Mouse (Mus musculus) gastrocnemius, adult 2 months (tissue): ENCODE measurements at regions not wholly inside any gene's neighbourhood (a gene's known extent, or its start where the extent isn't known, plus 50 kb on each side); places are given as distances from the start of the nearest gene placed in this dataset.
A peak's percentile ranks its signal among the peaks of the same experiment; 100 is the strongest.

ENCODE experiments used
- DNase-seq: peaks from one replicate; pipeline ENCODE4 v3.0.0; 2022
- H3K27ac ChIP-seq: fragments of 200-600 bp; 2 replicates; pipeline ENCODE4 v1.8.1; 2022; ENCODE audit warnings: mild to moderate bottlenecking
- H3K4me3 ChIP-seq: fragments of 200-600 bp; 2 replicates; pipeline ENCODE4 v1.8.1; 2022; ENCODE audit warnings: mild to moderate bottlenecking, moderate library complexity
- CTCF ChIP-seq: fragments of 200-600 bp; IDR thresholded peaks from 2 replicates; pipeline ENCODE4 v1.8.1; 2022; ENCODE audit warnings: antibody characterized with exemption, mild to moderate bottlenecking, moderate library complexity
- intact Hi-C: fragments of 180-260 bp; cut with DNase I; formaldehyde crosslinking; loops from one replicate; pipeline ENCODE4 v1.15.1; 2025

DNA sequence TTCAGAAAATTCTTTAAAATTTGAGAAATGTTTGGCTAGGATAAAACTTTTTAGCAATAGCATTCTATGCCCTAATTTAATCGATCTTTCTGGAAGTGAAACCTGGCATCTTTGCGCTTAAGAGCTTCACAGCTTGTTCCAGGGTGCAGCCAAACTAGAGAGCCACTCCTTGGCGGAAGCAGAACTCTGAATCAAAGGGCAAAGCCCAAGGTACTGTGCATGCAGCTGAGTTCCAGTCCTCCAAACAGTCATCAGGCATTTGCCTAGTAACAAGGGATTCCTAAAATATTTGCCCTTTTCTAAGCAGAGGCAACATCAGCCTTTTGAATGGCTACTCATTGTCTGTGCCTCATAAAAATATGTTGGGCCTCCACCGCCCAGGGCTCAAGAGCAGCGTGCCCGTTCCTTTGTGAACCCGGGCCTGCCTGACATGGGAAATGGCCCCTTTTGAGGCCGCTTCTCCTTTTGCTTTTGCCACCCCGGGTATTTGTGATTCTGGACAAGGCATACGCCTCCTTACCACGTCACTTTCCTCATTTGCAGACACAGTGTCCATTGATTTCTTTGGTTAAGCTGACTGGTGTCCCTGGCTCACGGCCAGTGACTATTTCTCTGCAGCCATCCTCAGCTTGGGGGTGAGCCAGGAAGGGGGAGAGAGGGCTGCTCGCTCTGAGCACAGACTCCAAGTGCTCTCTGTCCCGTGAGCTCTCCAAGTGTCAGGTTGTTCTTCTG lies 402.2 kb upstream of the Smim15 start:
- 0 out of 2 replicates have a peak overlapping the region, but pooled peaks have one; percentile 12 for H3K27ac ChIP-seq
- intact Hi-C loops = no loop called here
- peak; percentile 25 for DNase-seq
- TF ChIP-seq CTCF = no peak
- no peak overlapping the region for H3K4me3 ChIP-seq

DNA sequence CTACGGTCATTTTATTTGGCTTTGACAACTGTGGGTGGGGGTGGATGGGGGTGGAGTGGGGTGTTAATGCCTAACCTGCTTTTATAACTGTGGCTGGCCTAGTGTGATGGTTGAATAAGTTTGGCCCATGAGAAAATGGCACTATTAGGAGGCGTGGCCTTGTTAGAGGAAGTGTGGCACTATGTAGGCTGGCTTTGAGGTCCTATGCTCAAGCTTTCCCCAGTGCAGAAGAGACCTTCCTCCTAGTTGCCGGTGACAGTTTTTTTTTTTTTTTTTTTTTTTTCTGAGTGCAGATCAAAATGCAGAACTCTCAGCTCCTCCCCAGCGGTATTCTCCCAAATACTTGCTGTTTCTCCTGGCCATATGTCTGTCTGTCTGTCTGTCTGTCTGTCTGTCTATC lies 404.6 kb upstream of the Smim15 start:
- no peak overlapping the region for H3K4me3 ChIP-seq
- no peak overlapping the region for H3K27ac ChIP-seq
- TF ChIP-seq CTCF = no peak
- intact Hi-C loops = no loop called here
- DNase-seq = no peak

DNA sequence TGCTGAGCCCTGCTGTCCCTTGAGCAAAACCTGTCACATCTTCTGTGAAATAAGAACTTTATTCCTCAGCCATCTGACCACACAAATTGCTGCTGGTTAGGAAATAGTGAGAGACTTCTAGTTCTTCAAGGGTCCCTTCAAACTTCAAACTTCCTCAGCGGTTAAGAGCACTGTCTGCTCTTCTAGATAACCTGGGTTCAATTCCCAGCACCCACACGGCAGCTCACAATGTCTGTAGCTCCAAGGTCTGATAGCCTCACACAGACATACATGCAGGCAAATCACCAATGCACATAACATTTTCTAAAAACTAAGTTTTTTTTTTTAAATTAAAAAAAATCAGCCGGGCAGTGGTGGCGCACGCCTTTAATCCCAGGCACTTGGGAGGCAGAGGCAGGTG lies 407.0 kb upstream of the Smim15 start:
- TF ChIP-seq CTCF = no peak
- intact Hi-C loops = no loop called here
- no peak for DNase-seq

GRCm38 (mm10) chr13:107635114-107635513 lies 409.1 kb upstream of the Smim15 start:
- DNase-seq = no peak
- intact Hi-C loops = no loop called here
- Histone ChIP-seq H3K4me3 (no peak overlapping the region), H3K27ac (no peak overlapping the region)
- TF ChIP-seq CTCF = no peak

More for the DNA sequence above, 407.0 kb upstream of the Smim15 start:
- Histone ChIP-seq H3K4me3 (no peak overlapping the region), H3K27ac (no peak overlapping the region)

DNA sequence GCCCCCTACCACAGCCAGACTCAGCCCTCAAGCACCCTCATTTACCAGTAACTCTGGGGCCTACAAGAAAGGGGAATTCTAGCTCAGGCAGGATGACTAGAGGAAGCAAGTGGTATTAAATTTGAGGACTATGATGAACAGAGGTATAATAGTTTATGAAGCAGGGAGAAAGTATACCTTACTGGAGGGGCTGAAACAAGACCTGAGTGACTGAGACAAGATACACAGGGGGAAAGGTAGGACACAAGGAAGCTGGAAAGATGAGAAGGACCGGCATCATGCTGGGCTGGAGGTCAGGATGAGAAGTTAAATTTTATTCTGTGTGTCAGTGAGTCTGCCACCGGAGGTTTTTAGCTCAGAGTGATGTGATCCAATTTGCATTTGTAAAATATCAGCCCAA lies 417.2 kb upstream of the Smim15 start:
- no peak overlapping the region for H3K27ac ChIP-seq
- no peak for TF ChIP-seq CTCF
- intact Hi-C loops = no loop called here
- no peak overlapping the region for H3K4me3 ChIP-seq
- DNase-seq = no peak

GRCm38 (mm10) chr13:107626670-107627069 lies 417.6 kb upstream of the Smim15 start:
- H3K4me3 ChIP-seq = no peak overlapping the region
- DNase-seq = no peak
- no peak overlapping the region for H3K27ac ChIP-seq
- no peak for TF ChIP-seq CTCF
- intact Hi-C loops = no loop called here

GRCm38 (mm10) chr13:107621337-107621736 lies 422.9 kb upstream of the Smim15 start:
- H3K27ac ChIP-seq = no peak overlapping the region
- DNase-seq = no peak
- H3K4me3 ChIP-seq = no peak overlapping the region
- no peak for TF ChIP-seq CTCF
- intact Hi-C loops = no loop called here

- no peak for TF ChIP-seq CTCF
- intact Hi-C loops = no loop called here
- no peak for DNase-seq
- no peak overlapping the region for H3K4me3 ChIP-seq
- H3K27ac ChIP-seq = no peak overlapping the region
Measured at GRCm38 (mm10) chr13:107620887-107621286, 423.4 kb upstream of the Smim15 start.

- no peak overlapping the region for H3K27ac ChIP-seq
- no peak for TF ChIP-seq CTCF
- DNase-seq = no peak
- H3K4me3 ChIP-seq = no peak overlapping the region
- intact Hi-C loops = no loop called here
Measured at GRCm38 (mm10) chr13:107620210-107620609, 424.0 kb upstream of the Smim15 start.

- H3K4me3 ChIP-seq = no peak overlapping the region
- no peak for TF ChIP-seq CTCF
- intact Hi-C loops = loop anchor here (10.0 kb wide), 1 partner anchor 265 kb away; no protein-coding TSS in a partner anchor
- no peak for DNase-seq
- H3K27ac ChIP-seq = no peak overlapping the region
Measured at GRCm38 (mm10) chr13:107619430-107619927, 424.8 kb upstream of the Smim15 start.

DNA sequence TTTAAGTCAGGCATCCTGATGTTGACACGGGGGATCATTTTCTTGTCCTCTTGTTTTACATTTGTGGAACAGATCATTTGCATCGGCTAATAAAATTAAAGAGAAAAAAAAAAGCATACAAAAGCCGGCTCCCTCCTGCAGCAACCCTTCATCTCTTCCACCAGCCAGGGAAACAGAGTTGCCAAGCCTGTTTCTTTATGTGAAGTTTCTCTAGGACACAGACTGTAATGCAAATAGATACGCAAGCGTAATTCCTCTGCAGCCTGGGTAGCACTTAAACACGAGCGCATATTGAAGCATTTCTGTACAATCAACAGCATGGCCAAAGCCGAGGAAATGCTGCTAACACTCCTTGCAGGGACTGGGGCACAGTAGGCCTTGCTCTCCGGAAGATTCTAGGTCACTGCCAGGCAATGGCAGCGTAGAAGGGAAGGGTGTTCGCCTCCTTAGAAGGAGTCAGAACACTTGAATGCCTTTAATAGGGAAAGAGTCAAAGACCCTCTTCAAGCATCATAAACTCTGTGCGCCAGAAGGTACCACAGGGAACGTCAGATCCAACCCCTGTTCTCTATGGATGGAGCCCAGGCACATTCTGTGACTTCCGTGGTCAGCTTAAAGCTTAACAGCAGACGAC lies 425.3 kb upstream of the Smim15 start:
- no peak for TF ChIP-seq CTCF
- DNase-seq = no peak
- Histone ChIP-seq H3K27ac (no peak overlapping the region), H3K4me3 (no peak overlapping the region)
- intact Hi-C loops = loop anchor here (10.0 kb wide), 1 partner anchor 266 kb away; no protein-coding TSS in a partner anchor

DNA sequence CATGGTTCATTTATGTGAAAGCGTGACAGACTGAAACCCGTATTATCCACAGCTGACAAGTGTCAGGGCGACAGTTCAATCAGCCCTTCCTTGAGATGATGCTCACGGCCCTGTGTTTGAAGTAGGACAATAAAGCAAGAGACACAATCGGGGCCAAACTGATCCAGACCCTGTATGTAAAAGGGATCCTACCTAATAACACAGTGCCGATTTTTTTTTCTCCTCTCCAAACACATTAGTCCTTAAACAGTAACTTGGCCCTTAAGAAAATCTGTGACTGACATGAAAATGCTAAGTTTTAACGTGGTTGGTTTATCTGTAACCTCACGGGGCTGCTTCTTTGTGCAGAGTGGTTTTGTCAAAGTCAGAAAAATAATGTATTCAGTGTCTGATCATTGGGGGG lies 425.9 kb upstream of the Smim15 start:
- no peak for DNase-seq
- Histone ChIP-seq H3K27ac (no peak overlapping the region), H3K4me3 (no peak overlapping the region)
- TF ChIP-seq CTCF = no peak
- intact Hi-C loops = loop anchor here (10.0 kb wide), 1 partner anchor 266 kb away; no protein-coding TSS in a partner anchor

GRCm38 (mm10) chr13:107617582-107617981 lies 426.7 kb upstream of the Smim15 start:
- intact Hi-C loops = loop anchor here (10.0 kb wide), 1 partner anchor 267 kb away; no protein-coding TSS in a partner anchor

More at GRCm38 (mm10) chr13:107617582-107617981, 426.7 kb upstream of the Smim15 start:
- DNase-seq = no peak
- H3K27ac ChIP-seq = no peak overlapping the region
- H3K4me3 ChIP-seq = no peak overlapping the region
- TF ChIP-seq CTCF = no peak
